10 mouse cellular contexts compared by ENCODE assay signal in the genomic region with DNA sequence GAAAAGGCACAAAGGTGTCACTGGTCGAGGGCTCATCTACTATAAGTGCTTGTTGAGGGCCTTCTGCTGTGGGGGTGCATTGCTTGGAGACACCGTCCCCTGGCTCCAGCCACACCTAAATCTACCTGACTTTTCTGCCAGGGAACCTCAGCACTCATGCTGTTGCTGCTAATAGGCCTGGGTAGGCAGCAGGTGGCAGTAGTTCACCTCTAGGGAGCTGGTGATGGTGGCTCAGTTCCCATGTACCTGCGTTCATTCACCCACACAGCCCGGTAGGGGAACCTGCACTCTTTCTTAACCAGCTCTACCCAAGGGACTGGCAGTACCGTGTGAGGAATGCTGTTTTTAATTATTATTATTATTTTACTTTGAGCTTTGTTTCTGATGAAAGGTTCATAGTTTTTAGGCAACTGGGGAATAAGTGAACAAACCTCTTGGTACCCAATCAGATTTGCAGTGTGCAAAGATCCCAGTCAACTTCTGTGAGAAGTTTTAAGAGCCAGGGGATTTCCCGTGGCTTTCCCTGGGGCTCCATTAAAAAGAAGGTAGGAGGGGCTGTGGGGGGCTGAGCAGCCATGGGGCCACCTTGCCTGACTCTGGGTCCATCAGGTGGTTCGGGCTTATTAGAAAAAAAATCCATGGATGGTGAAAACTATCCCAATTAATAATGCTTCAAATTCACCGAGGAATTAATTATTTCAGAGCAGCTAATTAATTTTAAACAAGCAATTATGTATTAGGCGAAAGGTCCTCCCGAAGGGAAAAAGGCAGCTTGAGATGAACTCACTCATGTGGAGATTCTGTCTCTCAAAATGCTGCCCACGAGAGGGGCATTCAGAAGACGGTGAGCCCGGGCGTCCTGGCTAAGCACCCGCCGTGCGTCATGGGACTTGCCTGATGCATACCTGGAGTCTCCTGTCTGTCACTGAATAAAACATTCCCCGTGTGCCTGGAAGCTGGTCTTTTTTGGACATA. TPM values are rescaled to one million over a fixed set of nuclear protein-coding genes. Genes with fewer than 3 reads are reported as not detected.
A peak's percentile ranks its signal among the peaks of the same experiment; 100 is the strongest.
DNase-seq lines count a peak whose midpoint lies in the region; ATAC-seq and TF ChIP-seq lines count a peak whose summit lies in the region.
"Had no signal": no experiment of that assay in that cellular context is flagged by ENCODE, and none has a peak within 500 bp of the region (broad histone marks: within the 10 kb centered on the region; RNA-seq: fewer than 3 reads in every experiment).

No protein-coding gene starts in this region.

- peak; percentile 28 for DNase-seq in adrenal gland, postnatal 10 days
- no peak for DNase-seq in adrenal gland, adult 8-10 months
- DNase-seq in ovary, postnatal 14 days (ENCODE audit: low spot score): peak; percentile 18
- no peak for DNase-seq in ovary, adult 18-20 months (ENCODE audit: low spot score)
- peak; percentile 82 for DNase-seq in liver, adult 2 months (ENCODE audit: extremely low read depth, low read depth, low spot score)
- DNase-seq in spleen, postnatal 14 days (ENCODE audit: low spot score in 2 of 2): no peak

- ATAC-seq in embryonic facial prominence, embryonic 13.5 days (ENCODE audit: insufficient number of reproducible peaks, insufficient read depth, low FRiP score, low TSS enrichment, low read depth): 0 out of 2 replicates have a peak, but pooled peaks have one; percentile 26
- no peak for ATAC-seq in forebrain, embryonic 12.5 days (ENCODE audit: low FRiP score)

- TF ChIP-seq POLR2A in liver, adult 2 months (IDR thresholded peaks at IDR 0.05; ENCODE audit: extremely low read depth, insufficient read depth, low read length): no peak

- no peaks in the 10 kb centered on the region for H3K79me2 ChIP-seq in liver, adult 2 months (ENCODE audit: control insufficient read depth, insufficient read depth, low read length)

- H3K27me3 ChIP-seq in embryonic facial prominence, embryonic 13.5 days: no peaks in the 10 kb centered on the region
- no peaks in the 10 kb centered on the region for H3K27me3 ChIP-seq in liver, adult 2 months (ENCODE audit: control insufficient read depth, insufficient read depth, low read length)
- no peaks in the 10 kb centered on the region for H3K27me3 ChIP-seq in forebrain, embryonic 12.5 days
- H3K27me3 ChIP-seq: lung, embryonic 15.5 days had no signal

- 64% methylated on average over 18 of the region's 18 CpGs for WGBS in embryonic facial prominence, embryonic 13.5 days
- 59% methylated on average over 18 of the region's 18 CpGs for WGBS in liver, adult 2 months
- 58% methylated on average over 18 of the region's 18 CpGs for WGBS in forebrain, embryonic 12.5 days

- no peak overlapping the region for H3K27ac ChIP-seq in embryonic facial prominence, embryonic 13.5 days
- H3K27ac ChIP-seq in liver, adult 2 months (replicated peaks; ENCODE audit: insufficient read depth, low read depth, low read length): no peak overlapping the region
- no peak overlapping the region for H3K27ac ChIP-seq in forebrain, embryonic 12.5 days
- H3K27ac ChIP-seq: lung, embryonic 15.5 days had no signal

- H3K4me2 ChIP-seq in embryonic facial prominence, embryonic 13.5 days: no peak overlapping the region
- no peak overlapping the region for H3K4me2 ChIP-seq in forebrain, embryonic 12.5 days
- H3K4me2 ChIP-seq: lung, embryonic 15.5 days had no signal

- H3K4me1 ChIP-seq in embryonic facial prominence, embryonic 13.5 days: no peaks in the 10 kb centered on the region
- H3K4me1 ChIP-seq in liver, adult 2 months (ENCODE audit: control insufficient read depth, insufficient read depth, low read length): no peaks in the 10 kb centered on the region
- no peaks in the 10 kb centered on the region for H3K4me1 ChIP-seq in forebrain, embryonic 12.5 days
- H3K4me1 ChIP-seq: lung, embryonic 15.5 days had no signal

- H3K9ac ChIP-seq in embryonic facial prominence, embryonic 13.5 days: no peak overlapping the region
- H3K9ac ChIP-seq in liver, adult 2 months (ENCODE audit: low read depth, low read length): no peak overlapping the region
- H3K9ac ChIP-seq in forebrain, embryonic 12.5 days: no peak overlapping the region
- H3K9ac ChIP-seq: lung, embryonic 15.5 days had no signal

- no peaks in the 10 kb centered on the region for H3K36me3 ChIP-seq in embryonic facial prominence, embryonic 13.5 days
- H3K36me3 ChIP-seq in liver, adult 2 months (ENCODE audit: control insufficient read depth, insufficient read depth, low read length): no peaks in the 10 kb centered on the region
- no peaks in the 10 kb centered on the region for H3K36me3 ChIP-seq in forebrain, embryonic 12.5 days (replicated peaks)
- H3K36me3 ChIP-seq: lung, embryonic 15.5 days had no signal

- no peak overlapping the region for H3K4me3 ChIP-seq in embryonic facial prominence, embryonic 13.5 days
- H3K4me3 ChIP-seq in liver, adult 2 months (ENCODE audit: insufficient read depth, low read depth, low read length): no peak overlapping the region
- H3K4me3 ChIP-seq in forebrain, embryonic 12.5 days (replicated peaks): no peak overlapping the region
- H3K4me3 ChIP-seq: lung, embryonic 15.5 days had no signal

- peak; percentile 98 for TF ChIP-seq CTCF in liver, adult 2 months (IDR thresholded peaks at IDR 0.05; ENCODE audit: low read depth, low read length)

- no peaks in the 10 kb centered on the region for H3K9me3 ChIP-seq in embryonic facial prominence, embryonic 13.5 days
- H3K9me3 ChIP-seq in forebrain, embryonic 12.5 days: no peaks in the 10 kb centered on the region
- H3K9me3 ChIP-seq: lung, embryonic 15.5 days had no signal

RNA-seq across cellular contexts. Expression of gene Olfr523, which starts 13.9 kb away (rescaled TPM):
- total RNA-seq in adrenal gland, postnatal 10 days (2021): not detected
- not detected for total RNA-seq in adrenal gland, adult 8-10 months (2022)
- polyA plus RNA-seq in embryonic facial prominence, embryonic 13.5 days (2015; fragmentation: Nextera tagmentation; extraction: Ambion mirVana): 0.07 TPM in 1 of 2 replicates, not detected in the other
- total RNA-seq in liver, adult 2 months (2014; rRNA removed): not detected in 2 replicates
- polyA plus RNA-seq in liver, adult 2 months (2012; rRNA removed): not detected in 2 replicates
- polyA plus RNA-seq in forebrain, embryonic 12.5 days (2016; fragmentation: Nextera tagmentation; extraction: Ambion mirVana): 0.05 TPM in 1 of 2 replicates, not detected in the other
- polyA plus RNA-seq: lung, embryonic 15.5 days; stomach, embryonic 14.5 days had no signal

RNA-seq across cellular contexts. Expression of gene Olfr524, which starts 18.8 kb away (rescaled TPM):
- total RNA-seq in adrenal gland, postnatal 10 days (2021): not detected
- total RNA-seq in adrenal gland, adult 8-10 months (2022): not detected
- polyA plus RNA-seq in embryonic facial prominence, embryonic 13.5 days (2015; fragmentation: Nextera tagmentation; extraction: Ambion mirVana): not detected in 2 replicates
- total RNA-seq in liver, adult 2 months (2014; rRNA removed): not detected in 2 replicates
- not detected in 2 replicates for polyA plus RNA-seq in liver, adult 2 months (2012; rRNA removed)
- polyA plus RNA-seq in forebrain, embryonic 12.5 days (2016; fragmentation: Nextera tagmentation; extraction: Ambion mirVana): not detected in 2 replicates
- polyA plus RNA-seq: stomach, embryonic 14.5 days had no signal

RNA-seq across cellular contexts. Expression of gene Olfr522, which starts 22.4 kb away (rescaled TPM):
- not detected for total RNA-seq in adrenal gland, postnatal 10 days (2021)
- total RNA-seq in adrenal gland, adult 8-10 months (2022): not detected
- polyA plus RNA-seq in embryonic facial prominence, embryonic 13.5 days (2015; fragmentation: Nextera tagmentation; extraction: Ambion mirVana): not detected in 2 replicates
- total RNA-seq in liver, adult 2 months (2014; rRNA removed): not detected in 2 replicates
- not detected in 2 replicates for polyA plus RNA-seq in liver, adult 2 months (2012; rRNA removed)
- polyA plus RNA-seq in forebrain, embryonic 12.5 days (2016; fragmentation: Nextera tagmentation; extraction: Ambion mirVana): not detected in 2 replicates
- polyA plus RNA-seq: lung, embryonic 15.5 days; stomach, embryonic 14.5 days had no signal

RNA-seq across cellular contexts. Expression of gene Cd163l1, which starts 31.1 kb away (rescaled TPM):
- total RNA-seq in adrenal gland, postnatal 10 days (2021): under 1 TPM in 1 of 2 experiments, not detected in 1; 0.12 TPM
- total RNA-seq in adrenal gland, adult 8-10 months (2022): not detected
- polyA plus RNA-seq in embryonic facial prominence, embryonic 13.5 days (2015; fragmentation: Nextera tagmentation; extraction: Ambion mirVana): not detected in 2 replicates
- total RNA-seq in liver, adult 2 months (2014; rRNA removed): not detected in 2 replicates
- polyA plus RNA-seq in liver, adult 2 months (2012; rRNA removed): 0.02 TPM in 1 of 2 replicates, not detected in the other
- polyA plus RNA-seq in forebrain, embryonic 12.5 days (2016; fragmentation: Nextera tagmentation; extraction: Ambion mirVana): 0.11 TPM in 1 of 2 replicates, not detected in the other

RNA-seq across cellular contexts. Expression of gene Sprn, which starts 32.3 kb away (rescaled TPM):
- total RNA-seq in adrenal gland, postnatal 10 days (2021): 1 to 10 TPM; 1.7 to 2.0 TPM
- total RNA-seq in adrenal gland, adult 8-10 months (2022): 1 to 10 TPM; 1.0 to 1.4 (median 1.2) TPM
- polyA plus RNA-seq in embryonic facial prominence, embryonic 13.5 days (2015; fragmentation: Nextera tagmentation; extraction: Ambion mirVana): 0.72 TPM in 2 replicates
- total RNA-seq in liver, adult 2 months (2014; rRNA removed): 1.4 and 1.5 TPM in 2 replicates
- polyA plus RNA-seq in liver, adult 2 months (2012; rRNA removed): 1.3 and 1.7 TPM in 2 replicates
- 1.8 and 1.9 TPM in 2 replicates for polyA plus RNA-seq in forebrain, embryonic 12.5 days (2016; fragmentation: Nextera tagmentation; extraction: Ambion mirVana)

Comparison
In these comparisons a context has a peak if more than half of its experiments do, and no peak if none do; other contexts are left out.
1. DNase-seq: peak in adrenal gland, postnatal 10 days (single experiment), ovary, postnatal 14 days (single experiment) and liver, adult 2 months (single experiment); none in adrenal gland, adult 8-10 months (single experiment), ovary, adult 18-20 months (single experiment) and spleen, postnatal 14 days (0 of 2).